Mouse (Mus musculus): ENCODE measurements around the gene Fam219a. TPM values are rescaled to one million over a fixed set of nuclear protein-coding genes. Genes with fewer than 3 reads are reported as not detected.

Gene Fam219a
- polyA plus RNA-seq, 1 experiment, result 3.8 TPM

DNA sequence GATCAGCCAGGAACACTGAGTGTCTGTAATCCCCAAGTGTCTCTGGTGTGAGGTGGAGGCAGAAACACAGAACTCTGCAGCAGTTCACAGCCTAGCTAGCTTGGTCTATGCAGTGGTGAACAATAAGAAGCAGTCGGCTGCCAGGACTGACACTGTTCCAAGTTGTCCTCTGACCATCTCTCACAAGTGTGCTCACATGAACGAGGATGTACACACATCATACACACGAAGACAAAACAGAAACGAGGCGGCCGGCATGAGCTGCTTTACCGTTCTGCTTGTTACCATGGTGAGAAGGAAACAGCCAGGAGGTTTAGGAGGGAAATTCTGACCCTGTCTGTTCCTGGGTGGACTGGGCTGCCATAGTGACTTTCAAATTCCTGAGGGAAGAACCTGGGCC is 42.8 kb downstream of the Fam219a start:
- TF ChIP-seq EP300 (IDR thresholded peaks at IDR 0.05; ENCODE audit: insufficient read depth, low read depth, low read length) (no peak), POLR2A (IDR thresholded peaks at IDR 0.05; ENCODE audit: insufficient read depth, low read length) (no peak), CTCF (IDR thresholded peaks at IDR 0.05; ENCODE audit: low read depth, low read length) (no peak)
- no peaks in the 10 kb centered on the region for H3K36me3 ChIP-seq (ENCODE audit: control insufficient read depth, insufficient read depth, low read length, poor library complexity, severe bottlenecking)
- no peaks in the 10 kb centered on the region for H3K27me3 ChIP-seq (ENCODE audit: control insufficient read depth, insufficient read depth, low read length, poor library complexity, severe bottlenecking)
- H3K4me1 ChIP-seq (ENCODE audit: control insufficient read depth, insufficient read depth, low read length), result no peaks in the 10 kb centered on the region
- no peak overlapping the region for H3K4me3 ChIP-seq (ENCODE audit: low read depth, low read length)
- H3K9me3 ChIP-seq (replicated peaks; ENCODE audit: control insufficient read depth, insufficient read depth, low read length, poor library complexity, severe bottlenecking), result no peaks in the 10 kb centered on the region
- no peak overlapping the region for H3K27ac ChIP-seq (ENCODE audit: insufficient read depth, low read length)
- no peak overlapping the region for H3K9ac ChIP-seq (ENCODE audit: low read depth, poor library complexity, severe bottlenecking)

DNA sequence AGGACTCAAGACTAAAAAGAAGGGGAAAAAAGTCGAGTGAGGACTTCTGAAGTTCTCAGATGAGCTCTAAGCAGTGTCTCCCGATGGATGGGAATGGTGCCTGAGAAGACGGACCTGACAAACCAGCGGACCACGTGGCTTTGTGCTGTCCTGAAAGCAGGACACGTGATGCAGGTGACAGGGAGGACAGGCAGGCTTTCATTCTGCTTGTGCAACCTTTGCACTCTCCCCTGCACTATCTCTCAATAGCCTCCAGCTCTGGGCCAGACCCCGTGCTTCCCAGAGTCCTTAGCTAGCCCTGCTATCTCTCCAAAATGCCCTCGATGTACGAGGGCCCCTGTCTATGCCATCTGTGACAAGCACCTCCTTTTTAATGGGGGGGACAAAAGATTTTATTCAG is 44.5 kb downstream of the Fam219a start:
- no peaks in the 10 kb centered on the region for H3K9me3 ChIP-seq (replicated peaks; ENCODE audit: control insufficient read depth, insufficient read depth, low read length, poor library complexity, severe bottlenecking)
- no peak overlapping the region for H3K9ac ChIP-seq (ENCODE audit: low read depth, poor library complexity, severe bottlenecking)
- no peaks in the 10 kb centered on the region for H3K27me3 ChIP-seq (ENCODE audit: control insufficient read depth, insufficient read depth, low read length, poor library complexity, severe bottlenecking)
- no peak overlapping the region for H3K4me3 ChIP-seq (ENCODE audit: low read depth, low read length)
- no peaks in the 10 kb centered on the region for H3K36me3 ChIP-seq (ENCODE audit: control insufficient read depth, insufficient read depth, low read length, poor library complexity, severe bottlenecking)
- no peaks in the 10 kb centered on the region for H3K4me1 ChIP-seq (ENCODE audit: control insufficient read depth, insufficient read depth, low read length)
- no peak overlapping the region for H3K27ac ChIP-seq (ENCODE audit: insufficient read depth, low read length)
- no peak for TF ChIP-seq EP300 (IDR thresholded peaks at IDR 0.05; ENCODE audit: insufficient read depth, low read depth, low read length)
- no peak for TF ChIP-seq CTCF (IDR thresholded peaks at IDR 0.05; ENCODE audit: low read depth, low read length)
- no peak for TF ChIP-seq POLR2A (IDR thresholded peaks at IDR 0.05; ENCODE audit: insufficient read depth, low read length)

DNA sequence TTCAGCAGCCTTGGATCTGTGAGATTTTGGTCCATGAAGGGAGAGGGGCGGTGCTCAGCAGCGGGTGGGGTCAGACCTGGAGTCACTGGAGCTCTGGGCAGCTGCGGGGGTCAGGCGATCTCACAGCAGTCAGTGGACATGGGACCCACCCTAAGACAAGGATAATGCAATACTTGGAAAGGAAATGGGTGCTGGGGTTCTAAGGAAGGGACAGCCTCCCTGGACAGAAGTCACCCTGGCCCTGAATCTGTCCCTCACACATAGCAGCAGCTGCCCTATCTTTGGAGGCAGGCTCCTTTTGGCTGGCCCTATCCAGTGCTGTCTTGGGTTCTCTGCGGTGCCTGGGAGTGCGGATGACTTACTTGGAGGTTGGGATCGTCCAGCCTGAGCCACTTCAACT is 45.5 kb downstream of the Fam219a start:
- no peaks in the 10 kb centered on the region for H3K36me3 ChIP-seq (ENCODE audit: control insufficient read depth, insufficient read depth, low read length, poor library complexity, severe bottlenecking)
- H3K4me1 ChIP-seq (ENCODE audit: control insufficient read depth, insufficient read depth, low read length), result no peaks in the 10 kb centered on the region
- H3K27me3 ChIP-seq (ENCODE audit: control insufficient read depth, insufficient read depth, low read length, poor library complexity, severe bottlenecking), result no peaks in the 10 kb centered on the region
- no peaks in the 10 kb centered on the region for H3K9me3 ChIP-seq (replicated peaks; ENCODE audit: control insufficient read depth, insufficient read depth, low read length, poor library complexity, severe bottlenecking)
- H3K4me3 ChIP-seq (ENCODE audit: low read depth, low read length), result no peak overlapping the region
- H3K27ac ChIP-seq (ENCODE audit: insufficient read depth, low read length), result no peak overlapping the region
- H3K9ac ChIP-seq (ENCODE audit: low read depth, poor library complexity, severe bottlenecking), result no peak overlapping the region
- TF ChIP-seq POLR2A (IDR thresholded peaks at IDR 0.05; ENCODE audit: insufficient read depth, low read length) (no peak), EP300 (IDR thresholded peaks at IDR 0.05; ENCODE audit: insufficient read depth, low read depth, low read length) (no peak), CTCF (IDR thresholded peaks at IDR 0.05; ENCODE audit: low read depth, low read length) (no peak)

DNA sequence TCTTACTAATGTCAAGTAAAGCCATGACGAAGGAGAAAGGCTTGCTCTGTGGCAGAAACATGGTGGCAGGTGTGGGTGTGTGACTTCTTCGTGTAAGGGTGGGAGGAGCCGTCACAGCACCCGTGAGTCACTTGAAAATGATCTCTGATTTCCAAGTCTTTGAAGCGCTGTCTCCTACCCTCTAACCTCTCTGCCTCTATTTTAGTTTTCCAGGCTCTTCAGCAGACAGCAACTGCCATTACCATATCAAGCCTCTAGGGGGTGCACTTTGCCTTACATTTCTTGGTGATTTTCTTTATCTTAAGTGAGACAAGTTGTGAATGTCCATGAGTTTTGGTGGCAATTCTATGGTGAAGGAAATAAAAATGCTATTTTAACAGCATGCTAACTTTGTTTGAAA is 46.5 kb downstream of the Fam219a start:
- no peak overlapping the region for H3K9ac ChIP-seq (ENCODE audit: low read depth, poor library complexity, severe bottlenecking)
- H3K4me3 ChIP-seq (ENCODE audit: low read depth, low read length), result no peak overlapping the region
- TF ChIP-seq EP300 (IDR thresholded peaks at IDR 0.05; ENCODE audit: insufficient read depth, low read depth, low read length) (no peak), POLR2A (IDR thresholded peaks at IDR 0.05; ENCODE audit: insufficient read depth, low read length) (no peak), CTCF (IDR thresholded peaks at IDR 0.05; ENCODE audit: low read depth, low read length) (no peak)
- no peaks in the 10 kb centered on the region for H3K9me3 ChIP-seq (replicated peaks; ENCODE audit: control insufficient read depth, insufficient read depth, low read length, poor library complexity, severe bottlenecking)
- no peaks in the 10 kb centered on the region for H3K36me3 ChIP-seq (ENCODE audit: control insufficient read depth, insufficient read depth, low read length, poor library complexity, severe bottlenecking)
- no peaks in the 10 kb centered on the region for H3K4me1 ChIP-seq (ENCODE audit: control insufficient read depth, insufficient read depth, low read length)
- H3K27ac ChIP-seq (ENCODE audit: insufficient read depth, low read length), result no peak overlapping the region
- H3K27me3 ChIP-seq (ENCODE audit: control insufficient read depth, insufficient read depth, low read length, poor library complexity, severe bottlenecking), result no peaks in the 10 kb centered on the region

DNA sequence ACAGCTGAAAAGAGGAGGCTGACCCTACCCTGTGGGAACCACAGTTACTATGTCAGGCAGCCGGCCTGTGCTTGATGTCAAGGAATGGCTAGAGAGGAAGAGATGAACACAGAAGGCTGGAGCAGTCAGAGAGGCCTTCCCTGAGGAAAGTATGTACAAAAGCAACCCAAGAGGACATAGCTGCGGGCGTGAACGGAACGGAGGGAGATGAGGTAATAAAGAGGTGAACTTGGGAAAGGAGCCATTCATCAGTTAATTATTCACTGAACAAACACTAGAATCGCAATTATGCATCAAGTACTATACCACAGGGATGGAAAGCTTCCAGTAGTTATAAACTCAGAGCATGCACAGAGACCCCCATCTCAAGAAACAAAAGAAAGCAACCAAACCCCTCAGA is 47.2 kb downstream of the Fam219a start:
- no peak overlapping the region for H3K27ac ChIP-seq (ENCODE audit: insufficient read depth, low read length)

DNA sequence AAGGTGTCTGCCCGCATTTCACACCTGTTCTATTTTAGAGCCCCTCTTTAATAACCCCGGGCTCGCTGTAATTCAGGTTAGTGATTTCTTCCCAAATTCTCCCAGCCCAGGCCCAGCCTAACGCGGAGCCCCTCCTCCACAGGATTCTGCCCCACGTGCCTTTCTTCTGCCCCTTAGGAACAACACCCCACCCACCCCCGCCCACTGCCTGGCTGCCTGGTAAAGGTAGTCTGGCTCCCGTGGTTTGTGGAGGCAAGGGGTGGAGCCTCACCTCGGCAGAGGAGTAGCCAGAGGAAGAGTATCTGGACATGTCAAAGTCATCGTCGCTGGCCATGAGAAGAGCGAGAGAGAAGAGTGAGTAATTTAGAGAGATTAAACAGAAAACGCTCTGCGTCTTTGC is 48.7 kb downstream of the Fam219a start:
- no peaks in the 10 kb centered on the region for H3K27me3 ChIP-seq (ENCODE audit: control insufficient read depth, insufficient read depth, low read length, poor library complexity, severe bottlenecking)

More for the DNA sequence above, 47.2 kb downstream of the Fam219a start:
- TF ChIP-seq POLR2A (IDR thresholded peaks at IDR 0.05; ENCODE audit: insufficient read depth, low read length), result no peak
- no peak for TF ChIP-seq EP300 (IDR thresholded peaks at IDR 0.05; ENCODE audit: insufficient read depth, low read depth, low read length)
- TF ChIP-seq CTCF (IDR thresholded peaks at IDR 0.05; ENCODE audit: low read depth, low read length), result no peak
- Histone ChIP-seq H3K9me3 (replicated peaks; ENCODE audit: control insufficient read depth, insufficient read depth, low read length, poor library complexity, severe bottlenecking) (no peaks in the 10 kb centered on the region), H3K4me1 (ENCODE audit: control insufficient read depth, insufficient read depth, low read length) (no peaks in the 10 kb centered on the region), H3K27me3 (ENCODE audit: control insufficient read depth, insufficient read depth, low read length, poor library complexity, severe bottlenecking) (no peaks in the 10 kb centered on the region), H3K9ac (ENCODE audit: low read depth, poor library complexity, severe bottlenecking) (no peak overlapping the region), H3K36me3 (ENCODE audit: control insufficient read depth, insufficient read depth, low read length, poor library complexity, severe bottlenecking) (no peaks in the 10 kb centered on the region), H3K4me3 (ENCODE audit: low read depth, low read length) (no peak overlapping the region)

More for the DNA sequence above, 48.7 kb downstream of the Fam219a start:
- Histone ChIP-seq H3K27ac (ENCODE audit: insufficient read depth, low read length) (no peak overlapping the region), H3K9me3 (replicated peaks; ENCODE audit: control insufficient read depth, insufficient read depth, low read length, poor library complexity, severe bottlenecking) (no peaks in the 10 kb centered on the region), H3K4me3 (ENCODE audit: low read depth, low read length) (no peak overlapping the region), H3K9ac (ENCODE audit: low read depth, poor library complexity, severe bottlenecking) (no peak overlapping the region), H3K4me1 (ENCODE audit: control insufficient read depth, insufficient read depth, low read length) (no peaks in the 10 kb centered on the region), H3K36me3 (ENCODE audit: control insufficient read depth, insufficient read depth, low read length, poor library complexity, severe bottlenecking) (no peaks in the 10 kb centered on the region)
- TF ChIP-seq POLR2A (IDR thresholded peaks at IDR 0.05; ENCODE audit: insufficient read depth, low read length) (no peak), CTCF (IDR thresholded peaks at IDR 0.05; ENCODE audit: low read depth, low read length) (no peak), EP300 (IDR thresholded peaks at IDR 0.05; ENCODE audit: insufficient read depth, low read depth, low read length) (no peak)

Measured in ES-Bruce4 (cell line).